Mouse (Mus musculus): ENCODE measurements around the gene Abca9. TPM values are rescaled to one million over a fixed set of nuclear protein-coding genes. Genes with fewer than 3 reads are reported as not detected.

The Abca9 gene
- total and polyA plus RNA-seq, 3 experiments = not detected

DNA sequence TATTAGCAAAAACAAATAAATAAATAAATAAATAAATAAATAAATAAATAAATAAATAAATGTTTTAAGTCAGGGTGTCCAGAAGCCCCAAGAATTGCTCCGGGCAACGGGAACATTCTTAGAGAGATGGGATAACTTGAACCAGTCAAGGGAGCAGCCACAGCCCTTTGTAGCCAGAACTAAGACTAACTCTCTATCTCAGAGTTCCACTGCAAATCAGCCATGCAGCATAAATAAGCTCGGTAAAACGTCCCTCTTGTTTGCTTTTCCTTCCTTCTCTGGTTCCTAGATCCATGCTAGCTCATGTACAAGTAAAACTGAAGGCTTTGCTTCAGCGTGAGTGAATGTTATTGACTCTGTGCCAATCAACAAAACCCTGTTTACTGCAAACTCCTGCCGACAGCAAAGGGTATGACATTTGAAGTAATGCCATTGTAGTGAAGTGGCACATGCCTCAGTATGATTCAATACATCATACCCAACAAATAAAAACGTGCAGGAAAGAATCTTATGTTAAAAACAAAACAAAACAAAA is 73.1 kb downstream of the Abca9 start:
- H3K9ac ChIP-seq (ENCODE audit: control insufficient read depth, low read depth, low read length, poor library complexity, severe bottlenecking) = no peak overlapping the region
- no peaks in the 10 kb centered on the region for H3K4me1 ChIP-seq (ENCODE audit: control insufficient read depth in 1 of 2, insufficient read depth in 2 of 2, low read length in 2 of 2)
- no peaks in the 10 kb centered on the region for H3K9me3 ChIP-seq (replicated peaks; ENCODE audit: insufficient read depth, low read length)
- H3K4me3 ChIP-seq (ENCODE audit: control insufficient read depth in 1 of 2, insufficient read depth in 1 of 2, low read depth in 2 of 2, low read length in 2 of 2) = no peak overlapping the region
- DNase-seq (ENCODE audit: low read depth, low spot score) = no peak
- no peak for TF ChIP-seq KAT2A (conservative IDR thresholded peaks at IDR 0.05; ENCODE audit: low read depth, low read length)
- no peak for TF ChIP-seq CTCF (IDR thresholded peaks at IDR 0.05 in 2 of 3, conservative IDR thresholded peaks at IDR 0.05 in 1 of 3; ENCODE audit: control insufficient read depth in 1 of 3, insufficient read depth in 1 of 3, low read depth in 2 of 3, low read length in 3 of 3, poor library complexity in 1 of 3, severe bottlenecking in 1 of 3)
- TF ChIP-seq E2F4 (IDR thresholded peaks at IDR 0.05; ENCODE audit: borderline replicate concordance, low read depth, low read length) = no peak
- no peak for TF ChIP-seq ZKSCAN1 (IDR thresholded peaks at IDR 0.05; ENCODE audit: low read depth, low read length)
- no peak for TF ChIP-seq ZNF384 (IDR thresholded peaks at IDR 0.05; ENCODE audit: low read depth, low read length)
- TF ChIP-seq NELFE (IDR thresholded peaks at IDR 0.05; ENCODE audit: low read depth, low read length) = no peak
- no peak for TF ChIP-seq SIN3A (IDR thresholded peaks at IDR 0.05; ENCODE audit: low read length)
- no peak for TF ChIP-seq TBP (IDR thresholded peaks at IDR 0.05; ENCODE audit: low read depth, low read length)
- no peak for TF ChIP-seq USF2 (IDR thresholded peaks at IDR 0.05; ENCODE audit: borderline replicate concordance in 1 of 2, insufficient read depth in 1 of 2, low read depth in 1 of 2, low read length in 2 of 2)
- no peak for TF ChIP-seq MAFK (IDR thresholded peaks at IDR 0.05; ENCODE audit: borderline replicate concordance, low read depth, low read length)
- TF ChIP-seq ETS1 (IDR thresholded peaks at IDR 0.05; ENCODE audit: low read depth, low read length) = no peak
- no peak for TF ChIP-seq MAZ (IDR thresholded peaks at IDR 0.05; ENCODE audit: low read depth, low read length)
- TF ChIP-seq USF1 (IDR thresholded peaks at IDR 0.05; ENCODE audit: low read depth, low read length) = no peak
- TF ChIP-seq ZMIZ1 (IDR thresholded peaks at IDR 0.05; ENCODE audit: low read depth, low read length) = no peak
- TF ChIP-seq TAL1 (IDR thresholded peaks at IDR 0.05; ENCODE audit: low read length) = no peak
- no peak for TF ChIP-seq POLR2A (IDR thresholded peaks at IDR 0.05; ENCODE audit: control insufficient read depth in 1 of 2, insufficient read depth in 1 of 2, low read depth in 1 of 2, low read length in 2 of 2, poor library complexity in 1 of 2)
- no peak for TF ChIP-seq MYC (IDR thresholded peaks at IDR 0.05; ENCODE audit: low read depth, low read length)
- no peak for TF ChIP-seq POLR2AphosphoS5 (IDR thresholded peaks at IDR 0.05; ENCODE audit: borderline replicate concordance, low read depth, low read length)
- no peak for TF ChIP-seq TCF12 (IDR thresholded peaks at IDR 0.05; ENCODE audit: low read depth, low read length)
- no peak for TF ChIP-seq ELF1 (IDR thresholded peaks at IDR 0.05; ENCODE audit: low read depth, low read length)
- H3K79me2 ChIP-seq (ENCODE audit: control insufficient read depth, insufficient read depth, low read length, poor library complexity) = no peaks in the 10 kb centered on the region
- no peak overlapping the region for H3K27ac ChIP-seq (ENCODE audit: control insufficient read depth, low read depth, low read length)
- no peaks in the 10 kb centered on the region for H3K27me3 ChIP-seq (ENCODE audit: control insufficient read depth in 1 of 2, insufficient read depth in 2 of 2, low read length in 2 of 2)
- no peaks in the 10 kb centered on the region for H3K36me3 ChIP-seq (ENCODE audit: control insufficient read depth in 1 of 2, insufficient read depth in 2 of 2, low read length in 2 of 2)

DNA sequence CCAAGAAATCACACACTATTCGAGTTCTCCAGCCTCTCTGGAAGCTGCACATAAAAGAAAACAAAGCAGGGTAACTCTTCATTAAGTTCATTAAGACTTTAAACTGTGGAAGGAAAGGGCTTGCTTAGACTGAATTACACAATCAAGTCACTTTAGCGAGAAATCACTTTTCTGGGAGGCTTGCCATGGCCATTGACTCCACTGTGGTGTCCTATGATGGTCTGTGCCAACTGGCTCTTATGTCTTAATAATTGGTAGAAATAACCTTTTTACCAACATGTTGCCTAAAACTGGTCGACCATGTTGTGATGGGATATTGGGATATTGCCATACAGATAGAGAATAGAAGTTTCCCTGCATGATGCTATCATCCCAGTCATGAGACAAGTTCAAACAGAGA is 73.8 kb downstream of the Abca9 start:
- Histone ChIP-seq H3K79me2 (ENCODE audit: control insufficient read depth, insufficient read depth, low read length, poor library complexity) (no peaks in the 10 kb centered on the region), H3K4me3 (ENCODE audit: control insufficient read depth in 1 of 2, insufficient read depth in 1 of 2, low read depth in 2 of 2, low read length in 2 of 2) (no peak overlapping the region), H3K36me3 (ENCODE audit: control insufficient read depth in 1 of 2, insufficient read depth in 2 of 2, low read length in 2 of 2) (no peaks in the 10 kb centered on the region), H3K4me1 (ENCODE audit: control insufficient read depth in 1 of 2, insufficient read depth in 2 of 2, low read length in 2 of 2) (no peaks in the 10 kb centered on the region), H3K27me3 (ENCODE audit: control insufficient read depth in 1 of 2, insufficient read depth in 2 of 2, low read length in 2 of 2) (no peaks in the 10 kb centered on the region), H3K9me3 (replicated peaks; ENCODE audit: insufficient read depth, low read length) (no peaks in the 10 kb centered on the region), H3K9ac (ENCODE audit: control insufficient read depth, low read depth, low read length, poor library complexity, severe bottlenecking) (no peak overlapping the region), H3K27ac (ENCODE audit: control insufficient read depth, low read depth, low read length) (no peak overlapping the region)
- no peak for DNase-seq (ENCODE audit: low read depth, low spot score)
- TF ChIP-seq MEF2A (IDR thresholded peaks at IDR 0.05; ENCODE audit: extremely low read depth, insufficient replicate concordance, low read depth, low read length, poor library complexity, severe bottlenecking) (no peak), ZKSCAN1 (IDR thresholded peaks at IDR 0.05; ENCODE audit: low read depth, low read length) (no peak), SIN3A (IDR thresholded peaks at IDR 0.05; ENCODE audit: low read length) (no peak)
